ENCODE assay signal across 7 mouse cellular contexts in genomic region chr4:135972556-135972906, GRCm38 (mm10). TPM values are rescaled to one million over a fixed set of nuclear protein-coding genes. Genes with fewer than 3 reads are reported as not detected.
DNase-seq lines count a peak whose midpoint lies in the region; ATAC-seq lines count a peak whose summit lies in the region.

Gene Lypla2, minus strand, starts transcription at chr4:135972626.

- peaks cover 36% of the 10 kb centered on the region for H3K36me3 ChIP-seq in intestine, embryonic 15.5 days
- H3K36me3 ChIP-seq in midbrain, embryonic 10.5 days: peaks cover 74% of the 10 kb centered on the region

- H3K27me3 ChIP-seq in intestine, embryonic 15.5 days (replicated peaks): no peaks in the 10 kb centered on the region
- no peaks in the 10 kb centered on the region for H3K27me3 ChIP-seq in midbrain, embryonic 10.5 days (ENCODE audit: low read depth, poor library complexity, severe bottlenecking)

- WGBS in intestine, embryonic 15.5 days: 1% methylated on average over 19 of the region's 19 CpGs
- WGBS in midbrain, embryonic 10.5 days: 2% methylated on average over 19 of the region's 19 CpGs

- peak; percentile 89 for ATAC-seq in intestine, embryonic 15.5 days

- H3K4me2 ChIP-seq in intestine, embryonic 15.5 days (replicated peaks): peak within 1 kb of the TSS; percentile 88

- no peaks in the 10 kb centered on the region for H3K9me3 ChIP-seq in intestine, embryonic 15.5 days
- no peaks in the 10 kb centered on the region for H3K9me3 ChIP-seq in midbrain, embryonic 10.5 days (replicated peaks)

- peak within 1 kb of the TSS; percentile 95 for H3K9ac ChIP-seq in intestine, embryonic 15.5 days

- intact Hi-C loops in gastrocnemius, postnatal 36 days (cut with DNase I): no loop called here
- intact Hi-C loops in left cerebral cortex, postnatal 36 days (cut with DNase I): no loop called here

- H3K4me1 ChIP-seq in intestine, embryonic 15.5 days (replicated peaks): peaks cover 27% of the 10 kb centered on the region
- peaks cover 38% of the 10 kb centered on the region for H3K4me1 ChIP-seq in midbrain, embryonic 10.5 days

- peak; percentile 84 to 87 for DNase-seq in adrenal gland, adult 18-20 months (ENCODE audit: low spot score in 2 of 2)
- peak; percentile 92 for DNase-seq in embryo, embryonic 11 days
- DNase-seq in gastrocnemius, postnatal 36 days: peak; percentile 82 to 88
- peak; percentile 93 to 94 for DNase-seq in left cerebral cortex, postnatal 36 days (ENCODE audit: low spot score in 2 of 2)
- peak; percentile 84 for DNase-seq in midbrain, embryonic 10.5 days (ENCODE audit: low spot score)
- DNase-seq in right cerebral cortex, postnatal 4 days: peak; percentile 91

- peak within 1 kb of the TSS; percentile 74 for H3K27ac ChIP-seq in intestine, embryonic 15.5 days
- peak within 1 kb of the TSS; percentile 90 for H3K27ac ChIP-seq in midbrain, embryonic 10.5 days (replicated peaks)

- H3K4me3 ChIP-seq in intestine, embryonic 15.5 days (replicated peaks): peak within 1 kb of the TSS; percentile 94
- H3K4me3 ChIP-seq in midbrain, embryonic 10.5 days: peak within 1 kb of the TSS; percentile 86

RNA-seq across cellular contexts. Expression of gene Lypla2, which starts in this region (rescaled TPM):
- total RNA-seq in adrenal gland, adult 18-20 months (2021): 10 to 100 TPM; 71.4 to 71.5 TPM
- total RNA-seq in gastrocnemius, postnatal 36 days (2021): 10 to 100 TPM; 22.8 to 27.2 TPM
- polyA plus RNA-seq in intestine, embryonic 15.5 days (2015; fragmentation: Nextera tagmentation; extraction: Ambion mirVana): 99.4 and 108 TPM in 2 replicates
- 10 to 100 TPM; 80.0 to 86.1 TPM for total RNA-seq in left cerebral cortex, postnatal 36 days (2021)
- 214 and 220 TPM in 2 replicates for polyA plus RNA-seq in midbrain, embryonic 10.5 days (2016; fragmentation: Nextera tagmentation; extraction: Ambion mirVana)

Comparison
In these comparisons a context has a peak if more than half of its experiments do, and no peak if none do; other contexts are left out.
1. Peak in every context shown above with its lines: DNase-seq, ATAC-seq, H3K4me3 ChIP-seq and H3K27ac ChIP-seq.